Mouse (Mus musculus) bone marrow, adult 2 months (tissue): ENCODE data around the gene Sept7.

Experiments
- CTCF ChIP-seq: fragments of 200-500 bp; IDR thresholded peaks from 2 replicates; pipeline ENCODE4 v1.5.1; 2011; ENCODE audit warnings: low read length, control low read depth; ENCODE audit not compliant: control insufficient read depth, insufficient read depth
- POLR2A ChIP-seq: fragments of 200-500 bp; IDR thresholded peaks from 2 replicates; pipeline ENCODE4 v1.6.1; 2011; ENCODE audit warnings: low read depth, mild to moderate bottlenecking, control low read depth, low read length, borderline replicate concordance; ENCODE audit not compliant: control insufficient read depth

DNA sequence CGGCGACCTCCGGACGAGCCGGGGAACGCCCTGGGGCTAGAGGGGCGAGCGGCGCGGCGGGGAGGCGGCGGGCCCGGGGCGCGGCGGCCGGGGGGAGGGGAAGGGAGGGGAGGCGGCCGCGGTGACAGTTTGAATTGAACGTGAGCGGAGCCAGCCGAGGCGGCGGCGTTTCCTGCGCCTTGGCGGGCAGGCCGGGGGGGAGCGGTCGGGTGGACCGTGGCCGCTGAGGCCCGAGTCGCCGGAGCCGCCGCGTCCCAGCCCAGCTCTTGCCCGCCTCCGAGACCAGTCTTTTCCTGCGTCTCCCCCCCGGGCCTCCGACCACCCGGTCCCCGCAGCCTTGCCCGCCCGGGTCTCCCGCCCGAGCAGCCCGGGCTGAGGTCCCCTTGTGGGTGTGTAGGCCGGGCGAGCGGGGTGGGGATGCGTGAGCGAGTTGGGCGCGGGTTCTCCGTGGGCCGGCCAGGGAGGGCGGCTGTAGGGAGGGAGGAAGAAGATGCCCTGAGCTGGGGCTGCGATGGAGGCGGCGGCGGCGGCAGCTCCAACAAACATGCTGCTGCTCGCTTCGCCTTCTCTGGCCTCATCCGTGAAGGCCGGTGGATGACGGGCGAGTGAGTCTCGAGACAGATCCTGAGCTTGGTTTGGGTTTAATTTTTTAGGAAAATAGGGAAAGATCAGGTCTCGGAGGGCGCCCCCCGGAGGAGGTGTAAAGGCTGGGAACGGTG, 679 bp downstream of the Sept7 start:
- no peak for TF ChIP-seq CTCF
- TF ChIP-seq POLR2A: no peak
